Mouse (Mus musculus) liver, embryonic 12.5 days (tissue): ENCODE data around the gene Pax8. TPM values are rescaled to one million over a fixed set of nuclear protein-coding genes. Genes with fewer than 3 reads are reported as not detected.
A peak's percentile ranks its signal among the peaks of the same experiment; 100 is the strongest.

ENCODE experiments used
- ATAC-seq: fragments of 200-750 bp; cut with Nextera tagmentation; 2 replicates; pipeline ENCODE4 v1.8.0; 2017; ENCODE audit warnings: moderate number of reproducible peaks, mild to moderate bottlenecking, moderate library complexity
- H3K27ac ChIP-seq: fragments of 300-500 bp; sonication (generic); 2 replicates; pipeline ENCODE4 v1.5.1; 2016; ENCODE audit warnings: mild to moderate bottlenecking
- H3K27me3 ChIP-seq: fragments of 300-500 bp; sonication (generic); replicated peaks from 2 replicates; pipeline ENCODE4 v1.6.1; 2016; ENCODE audit warnings: mild to moderate bottlenecking, moderate library complexity
- H3K36me3 ChIP-seq: fragments of 300-500 bp; sonication (generic); 2 replicates; pipeline ENCODE4 v1.6.1; 2016; ENCODE audit warnings: mild to moderate bottlenecking, moderate library complexity
- H3K4me1 ChIP-seq: fragments of 300-500 bp; sonication (generic); 2 replicates; pipeline ENCODE4 v1.6.1; 2016
- H3K4me2 ChIP-seq: fragments of 300-500 bp; sonication (generic); 2 replicates; pipeline ENCODE4 v1.6.1; 2016; ENCODE audit warnings: mild to moderate bottlenecking, moderate library complexity
- H3K4me3 ChIP-seq: fragments of 300-500 bp; sonication (generic); 2 replicates; pipeline ENCODE4 v1.5.1; 2016; ENCODE audit warnings: mild to moderate bottlenecking, moderate library complexity
- H3K9ac ChIP-seq: fragments of 300-500 bp; sonication (generic); 2 replicates; pipeline ENCODE4 v1.6.1; 2016; ENCODE audit warnings: mild to moderate bottlenecking, moderate library complexity
- H3K9me3 ChIP-seq: fragments of 300-500 bp; sonication (generic); replicated peaks from 2 replicates; pipeline ENCODE4 v1.6.1; 2016; ENCODE audit warnings: mild to moderate bottlenecking, moderate library complexity
- WGBS: fragments of 180-500 bp; shearing (Covaris S2); methylation state at CpG from one replicate; pipeline ENCODE4 v1.1.7; 2016; ENCODE audit not compliant: insufficient replicate concordance; 5-methylcytosine and 5-hydroxymethylcytosine counted together
- polyA plus RNA-seq: library from polyadenylated mRNA; unstranded; fragments of >200 nt; fragmentation: Nextera tagmentation; extraction: Ambion mirVana; gene quantifications from 2 replicates; pipeline ENCODE4 v1.2.1, GENCODE M21; 2016

The Pax8 gene
- not detected in 2 replicates for polyA plus RNA-seq

DNA sequence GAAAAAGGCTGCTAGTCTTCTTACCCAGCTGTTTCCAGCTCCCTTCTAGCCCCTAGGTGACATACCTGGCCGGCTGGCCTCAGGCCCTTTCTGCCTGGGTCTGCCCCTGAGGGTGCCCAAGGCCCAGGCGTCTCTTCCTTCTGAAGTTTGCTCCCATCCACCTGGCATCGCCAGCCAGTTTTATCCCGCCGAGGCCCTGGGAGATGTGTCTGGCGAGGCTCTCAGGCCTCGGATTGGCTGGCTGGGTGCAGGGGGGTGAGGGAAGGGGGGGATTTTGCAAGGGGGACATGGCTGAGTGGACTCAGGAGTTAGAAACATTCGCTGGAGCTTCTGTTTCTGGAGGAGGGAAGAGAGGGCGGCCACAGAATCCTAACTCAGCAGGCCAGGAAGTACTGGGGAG lies at the start of gene Pax8:
TSS of gene Pax8 (minus strand) at position 180 of the 400 bp plus-strand sequence.
- no peaks in the 10 kb centered on the region for H3K36me3 ChIP-seq
- no peak within 1 kb of the TSS for H3K27ac ChIP-seq
- no peaks in the 10 kb centered on the region for H3K4me1 ChIP-seq
- H3K4me2 ChIP-seq: no peak within 1 kb of the TSS
- WGBS: 17% methylated on average over 9 of the region's 9 CpGs
- peaks cover 75% of the 10 kb centered on the region for H3K27me3 ChIP-seq
- H3K9ac ChIP-seq: no peak within 1 kb of the TSS
- ATAC-seq: no peak
- no peaks in the 10 kb centered on the region for H3K9me3 ChIP-seq
- H3K4me3 ChIP-seq: no peak within 1 kb of the TSS

DNA sequence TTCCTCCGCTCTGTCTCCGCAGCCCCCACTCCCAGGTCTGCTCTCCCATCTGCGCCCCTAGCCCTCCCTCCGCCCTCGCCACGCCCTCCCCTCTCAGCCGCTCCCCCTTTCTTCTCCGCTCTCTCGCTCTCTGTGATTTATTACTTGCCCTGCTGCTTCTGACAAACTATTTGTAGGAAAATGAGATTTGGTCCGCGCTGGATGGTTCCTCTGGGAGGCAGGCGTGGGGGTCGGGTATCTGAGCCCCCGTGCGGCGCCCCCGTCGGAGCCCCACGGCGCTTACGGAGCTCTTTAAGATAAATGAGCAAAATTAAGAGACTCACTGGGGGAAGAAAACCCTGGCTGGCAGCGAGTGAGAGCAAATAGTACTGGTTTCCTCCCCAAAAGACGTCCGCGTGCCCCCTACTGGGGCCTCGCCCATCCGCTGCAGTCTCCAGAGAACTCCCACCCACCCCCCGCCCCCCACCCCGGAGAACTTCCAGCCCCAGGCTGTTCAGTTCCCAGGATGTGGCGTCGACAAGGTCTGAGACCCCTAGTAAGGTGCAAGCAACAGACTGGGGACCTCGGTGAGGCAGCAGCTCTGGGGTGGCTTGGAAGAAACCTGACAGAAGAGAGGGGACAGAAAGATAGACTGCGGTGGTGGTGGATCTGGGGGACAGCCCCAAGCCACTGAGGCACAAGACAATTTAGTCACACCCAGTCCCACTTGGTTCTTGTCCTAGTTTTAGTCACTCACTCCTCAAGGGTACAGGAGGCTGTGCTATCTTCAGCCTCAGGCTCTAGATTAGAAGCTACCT lies 46.2 kb upstream of the Pax8 start:
- Histone ChIP-seq H3K27me3 (peaks cover 30% of the 10 kb centered on the region), H3K9me3 (no peaks in the 10 kb centered on the region), H3K4me2 (peak overlapping the region; percentile 48), H3K36me3 (no peaks in the 10 kb centered on the region), H3K4me1 (no peaks in the 10 kb centered on the region), H3K9ac (no peak overlapping the region), H3K27ac (no peak overlapping the region), H3K4me3 (0 out of 2 replicates have a peak overlapping the region, but pooled peaks have one; percentile 10)
- no peak for ATAC-seq
- 2% methylated on average over 33 of the region's 33 CpGs for WGBS

DNA sequence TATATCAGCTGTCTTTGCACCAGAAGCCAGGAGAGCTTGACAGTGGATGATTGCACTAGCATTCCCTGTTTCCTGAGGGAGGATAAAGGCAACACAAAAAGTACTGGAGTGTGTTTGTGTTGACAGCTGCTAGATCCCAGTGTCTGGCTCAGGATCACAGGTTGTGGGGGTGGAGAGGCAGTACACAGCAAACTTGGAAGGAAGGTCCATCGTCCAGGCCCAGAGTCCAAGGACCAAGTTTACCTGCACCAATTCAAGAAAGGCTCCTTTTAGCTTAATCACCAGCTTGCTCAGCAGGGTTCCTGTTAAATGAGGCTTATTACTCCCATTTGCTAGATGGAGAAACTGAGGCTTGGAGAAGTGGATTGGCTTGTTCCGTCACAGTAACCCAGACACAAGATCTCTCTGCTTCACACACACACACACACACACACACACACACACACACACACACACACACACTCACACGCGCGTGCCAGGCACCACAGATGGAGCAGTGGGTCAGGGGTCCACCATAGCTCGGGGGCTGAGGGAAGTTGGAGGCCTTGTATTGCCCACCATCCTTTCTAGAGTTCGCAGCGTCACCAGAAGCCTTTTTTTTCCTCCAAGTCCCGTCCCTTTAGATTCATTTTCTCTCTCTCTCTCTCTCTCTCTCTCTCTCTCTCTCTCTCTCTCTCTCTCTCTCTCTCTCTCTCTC lies 45.3 kb upstream of the Pax8 start:
- Histone ChIP-seq H3K4me2 (no peak overlapping the region), H3K4me1 (no peaks in the 10 kb centered on the region), H3K27me3 (peaks cover 30% of the 10 kb centered on the region), H3K4me3 (no peak overlapping the region), H3K27ac (no peak overlapping the region), H3K9ac (no peak overlapping the region), H3K9me3 (no peaks in the 10 kb centered on the region), H3K36me3 (no peaks in the 10 kb centered on the region)
- WGBS: 19% methylated on average over 9 of the region's 9 CpGs
- no peak for ATAC-seq

DNA sequence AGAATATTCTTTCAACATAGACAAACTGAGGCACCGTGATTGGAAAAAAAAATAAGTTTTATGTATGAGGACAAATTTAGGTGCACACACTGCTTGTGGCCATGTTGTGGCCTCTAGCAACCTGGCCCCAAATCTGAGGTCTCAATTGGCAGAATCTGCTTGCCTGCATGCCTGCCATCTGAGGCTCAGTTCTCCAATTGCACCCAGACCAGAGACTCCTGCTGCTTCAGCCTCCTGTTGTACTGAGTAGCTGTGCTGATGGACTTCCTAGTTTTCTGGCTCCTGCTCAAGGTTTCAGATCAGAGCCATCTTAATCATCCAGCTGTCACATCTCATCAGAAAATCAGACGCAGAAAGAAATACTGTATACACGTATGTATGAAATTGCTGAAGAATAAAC lies 41.5 kb upstream of the Pax8 start:
- peaks cover 25% of the 10 kb centered on the region for H3K27me3 ChIP-seq
- H3K27ac ChIP-seq: no peak overlapping the region
- ATAC-seq: no peak
- no peak overlapping the region for H3K4me3 ChIP-seq
- H3K9me3 ChIP-seq: no peaks in the 10 kb centered on the region
- 64% methylated on average over 3 of the region's 3 CpGs for WGBS
- H3K4me1 ChIP-seq: no peaks in the 10 kb centered on the region
- no peaks in the 10 kb centered on the region for H3K36me3 ChIP-seq
- no peak overlapping the region for H3K9ac ChIP-seq
- H3K4me2 ChIP-seq: no peak overlapping the region

DNA sequence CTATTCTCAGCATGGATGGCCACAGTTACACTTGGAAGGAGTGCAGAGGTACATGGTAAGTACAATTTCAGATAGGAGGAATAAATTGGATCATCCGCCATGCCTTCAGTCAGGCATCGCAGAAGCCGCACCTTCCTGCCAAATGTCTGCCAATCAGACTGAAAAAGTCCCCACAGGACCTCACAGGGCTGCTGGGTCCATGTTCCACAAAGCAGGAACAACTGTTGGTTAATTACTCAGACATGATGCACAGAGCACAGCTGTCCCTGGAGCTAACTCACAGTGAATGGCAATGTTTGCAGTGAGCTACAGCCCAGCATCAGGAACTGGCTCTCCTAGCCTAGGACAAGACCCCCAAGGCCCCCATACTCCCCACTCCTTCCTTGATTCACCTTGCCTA lies 32.0 kb upstream of the Pax8 start:
- no peak overlapping the region for H3K4me2 ChIP-seq
- no peak overlapping the region for H3K27ac ChIP-seq
- H3K4me1 ChIP-seq: 0 out of 2 replicates have a peak, but pooled peaks cover 10% of the 10 kb centered on the region
- no peaks in the 10 kb centered on the region for H3K9me3 ChIP-seq
- H3K36me3 ChIP-seq: no peaks in the 10 kb centered on the region
- no peak for ATAC-seq
- H3K4me3 ChIP-seq: no peak overlapping the region
- H3K9ac ChIP-seq: no peak overlapping the region
- WGBS: 72% methylated on average over 3 of the region's 3 CpGs
- H3K27me3 ChIP-seq: no peaks in the 10 kb centered on the region

DNA sequence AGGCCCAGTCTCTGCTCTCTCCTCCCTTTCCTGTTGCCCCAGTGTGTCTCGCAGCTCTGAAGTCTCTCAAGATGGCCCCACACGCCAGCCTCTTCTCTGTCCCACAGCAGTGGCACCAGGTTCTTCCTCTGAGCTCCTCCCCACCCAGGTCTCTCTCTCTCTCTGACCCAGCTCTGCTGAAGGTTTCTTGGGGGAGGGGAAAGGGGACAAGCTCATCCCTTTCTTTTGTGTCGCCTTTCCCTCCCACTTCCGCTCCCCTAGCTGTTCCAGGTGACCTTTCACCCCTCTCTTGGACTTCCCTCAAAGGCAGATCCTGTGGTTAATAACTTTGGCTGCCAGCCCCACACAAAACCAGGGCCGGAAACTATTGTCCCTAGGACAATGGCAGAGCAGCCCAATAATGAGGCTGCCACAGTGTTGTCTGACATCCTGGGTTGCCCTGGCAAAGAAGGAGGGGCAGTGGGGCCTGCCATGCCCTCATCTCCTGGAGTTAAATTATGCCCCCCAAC lies 27.6 kb upstream of the Pax8 start:
- H3K36me3 ChIP-seq: no peaks in the 10 kb centered on the region
- no peak overlapping the region for H3K9ac ChIP-seq
- no peak overlapping the region for H3K27ac ChIP-seq
- H3K9me3 ChIP-seq: no peaks in the 10 kb centered on the region
- H3K4me2 ChIP-seq: no peak overlapping the region
- H3K4me1 ChIP-seq: 0 out of 2 replicates have a peak, but pooled peaks cover 10% of the 10 kb centered on the region
- no peaks in the 10 kb centered on the region for H3K27me3 ChIP-seq
- 38% methylated on average over 5 of the region's 5 CpGs for WGBS
- peak; percentile 46; the same call in 1 of the 2 replicates for ATAC-seq
- no peak overlapping the region for H3K4me3 ChIP-seq

DNA sequence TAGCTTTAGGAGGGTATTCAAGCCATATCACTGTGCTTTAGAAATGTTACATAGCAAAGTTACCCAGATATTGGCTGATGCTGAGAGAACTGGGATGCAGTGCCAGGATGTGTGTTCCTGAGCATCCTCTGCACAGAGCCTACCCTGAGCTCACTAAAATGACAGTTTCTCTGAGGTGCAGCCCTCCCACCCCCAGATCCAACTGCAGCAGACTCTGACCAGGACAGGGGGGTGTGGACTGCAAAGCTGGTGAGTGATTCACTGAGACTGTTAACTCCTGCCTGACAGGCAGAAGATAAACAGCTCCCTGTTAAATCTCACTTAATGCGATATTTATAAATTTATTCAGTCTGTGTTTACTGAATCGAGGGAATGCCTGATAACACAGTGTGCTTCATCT lies 25.5 kb upstream of the Pax8 start:
- Histone ChIP-seq H3K4me3 (no peak overlapping the region), H3K27me3 (no peaks in the 10 kb centered on the region), H3K36me3 (no peaks in the 10 kb centered on the region), H3K9ac (no peak overlapping the region), H3K27ac (no peak overlapping the region), H3K4me2 (no peak overlapping the region), H3K4me1 (0 out of 2 replicates have a peak, but pooled peaks cover 10% of the 10 kb centered on the region), H3K9me3 (no peaks in the 10 kb centered on the region)
- 56% methylated on average over 2 of the region's 2 CpGs for WGBS
- no peak for ATAC-seq

DNA sequence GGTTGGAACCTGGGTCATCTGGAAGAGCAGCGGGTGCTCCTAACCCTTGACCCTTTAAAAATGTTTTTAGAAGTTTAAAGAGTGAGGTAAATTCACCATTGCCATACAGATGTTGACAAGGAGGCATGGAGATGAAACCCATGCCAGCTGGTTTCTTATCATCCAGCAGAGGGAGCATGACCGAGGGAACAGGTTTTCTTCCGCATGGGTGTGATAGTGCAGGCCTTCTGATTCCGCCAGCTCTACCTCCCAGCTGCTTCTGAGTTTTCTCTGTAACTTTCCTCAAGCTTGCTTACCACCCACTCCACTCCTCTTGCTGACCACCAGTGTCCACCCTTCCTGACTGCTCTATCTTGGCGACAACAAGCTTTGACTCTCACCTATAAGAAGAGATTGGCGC lies 15.2 kb upstream of the Pax8 start:
- Histone ChIP-seq H3K36me3 (no peaks in the 10 kb centered on the region), H3K9ac (no peak overlapping the region), H3K4me2 (no peak overlapping the region), H3K9me3 (no peaks in the 10 kb centered on the region), H3K4me3 (no peak overlapping the region), H3K27me3 (no peaks in the 10 kb centered on the region), H3K4me1 (no peaks in the 10 kb centered on the region), H3K27ac (no peak overlapping the region)
- WGBS: 32% methylated on average over 6 of the region's 6 CpGs
- ATAC-seq: no peak

DNA sequence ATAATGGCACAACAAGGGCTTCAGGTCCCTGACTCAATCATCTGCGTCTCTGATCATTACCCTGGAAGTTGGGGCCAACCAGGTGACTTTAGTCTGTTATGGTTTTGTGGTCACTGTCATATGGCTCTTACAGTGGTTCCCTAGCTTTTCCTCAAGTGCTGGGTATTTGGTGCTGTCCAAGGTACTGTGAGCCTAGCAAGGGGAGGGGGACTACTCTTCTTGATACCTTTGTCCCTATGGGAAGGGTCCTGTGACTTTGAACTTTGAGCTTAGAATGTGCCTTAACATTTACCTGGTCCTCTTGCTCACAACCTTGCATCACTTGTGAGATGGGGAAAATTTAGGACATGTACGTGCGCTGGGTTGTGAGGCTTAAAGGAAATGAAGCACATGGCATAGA lies 13.3 kb upstream of the Pax8 start:
- Histone ChIP-seq H3K4me1 (no peaks in the 10 kb centered on the region), H3K9ac (no peak overlapping the region), H3K27me3 (no peaks in the 10 kb centered on the region), H3K27ac (no peak overlapping the region), H3K9me3 (no peaks in the 10 kb centered on the region), H3K36me3 (no peaks in the 10 kb centered on the region), H3K4me2 (no peak overlapping the region), H3K4me3 (no peak overlapping the region)
- WGBS: 50% methylated on average over 3 of the region's 3 CpGs
- no peak for ATAC-seq

DNA sequence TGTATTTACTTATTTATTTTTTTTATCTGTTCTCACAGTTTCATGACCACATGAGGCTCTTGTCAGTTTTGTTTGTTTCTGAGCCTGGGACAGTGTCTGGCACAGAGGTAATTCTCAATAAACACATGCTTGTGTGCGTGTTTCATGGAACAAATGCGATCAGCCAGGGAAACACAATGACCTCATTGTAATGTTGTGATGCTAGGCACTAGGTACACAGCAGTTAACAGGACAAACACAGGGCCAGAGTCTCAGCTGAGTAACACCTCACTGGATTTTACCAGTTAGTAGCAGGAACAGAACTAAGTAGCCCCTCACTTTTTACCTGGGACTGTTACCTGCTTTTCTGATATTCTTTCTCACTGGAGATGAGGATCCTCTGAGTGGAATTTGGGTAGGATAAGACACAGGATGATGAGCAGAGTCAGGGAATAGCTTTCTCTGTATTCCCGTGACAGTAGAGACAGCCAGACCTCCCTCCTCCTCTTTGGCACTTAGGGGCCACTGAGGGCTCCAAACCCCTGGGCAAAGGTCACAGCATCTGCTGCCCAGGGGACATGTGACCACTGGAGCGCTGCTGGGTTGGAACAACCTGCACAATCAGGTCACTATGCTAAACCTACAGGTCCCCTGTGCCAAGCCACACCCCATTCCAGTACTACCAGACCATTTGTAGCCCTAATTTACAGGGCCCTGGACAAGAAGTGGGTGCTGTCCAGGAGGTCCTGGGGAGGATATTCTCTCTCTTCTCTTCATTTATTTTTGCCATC lies 11.8 kb upstream of the Pax8 start:
- ATAC-seq: no peak
- WGBS: 51% methylated on average over 4 of the region's 4 CpGs

DNA sequence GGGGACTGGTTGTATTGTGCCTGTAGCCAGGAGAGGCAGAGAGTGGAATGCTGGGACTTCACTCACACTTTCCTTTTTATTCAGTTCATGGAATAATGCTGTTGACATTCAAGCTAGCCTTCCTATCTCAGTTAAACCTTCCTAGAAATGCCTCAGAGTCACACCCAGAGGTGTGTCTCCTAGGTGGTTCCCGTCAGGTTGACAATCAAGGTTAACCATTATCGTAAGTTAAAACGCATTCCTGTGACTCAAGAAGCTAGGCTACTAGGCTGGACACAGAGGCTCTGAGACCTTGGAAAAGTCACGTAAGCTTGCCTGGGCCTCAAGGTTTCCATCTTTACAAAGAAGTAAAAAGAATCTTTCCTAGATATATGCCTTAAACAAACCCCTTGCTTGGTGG lies 10.0 kb upstream of the Pax8 start:
- no peak overlapping the region for H3K27ac ChIP-seq
- H3K9ac ChIP-seq: no peak overlapping the region
- WGBS: 73% methylated on average over 4 of the region's 4 CpGs
- no peak for ATAC-seq
- no peaks in the 10 kb centered on the region; the same call in 1 of the 2 replicates for H3K27me3 ChIP-seq
- H3K4me1 ChIP-seq: no peaks in the 10 kb centered on the region
- no peaks in the 10 kb centered on the region for H3K9me3 ChIP-seq
- no peak overlapping the region for H3K4me2 ChIP-seq
- H3K4me3 ChIP-seq: no peak overlapping the region
- no peaks in the 10 kb centered on the region for H3K36me3 ChIP-seq

More for the DNA sequence above, 11.8 kb upstream of the Pax8 start:
- Histone ChIP-seq H3K4me3 (no peak overlapping the region), H3K9ac (no peak overlapping the region), H3K9me3 (no peaks in the 10 kb centered on the region), H3K27me3 (no peaks in the 10 kb centered on the region), H3K36me3 (no peaks in the 10 kb centered on the region), H3K4me2 (no peak overlapping the region), H3K27ac (no peak overlapping the region), H3K4me1 (no peaks in the 10 kb centered on the region)

DNA sequence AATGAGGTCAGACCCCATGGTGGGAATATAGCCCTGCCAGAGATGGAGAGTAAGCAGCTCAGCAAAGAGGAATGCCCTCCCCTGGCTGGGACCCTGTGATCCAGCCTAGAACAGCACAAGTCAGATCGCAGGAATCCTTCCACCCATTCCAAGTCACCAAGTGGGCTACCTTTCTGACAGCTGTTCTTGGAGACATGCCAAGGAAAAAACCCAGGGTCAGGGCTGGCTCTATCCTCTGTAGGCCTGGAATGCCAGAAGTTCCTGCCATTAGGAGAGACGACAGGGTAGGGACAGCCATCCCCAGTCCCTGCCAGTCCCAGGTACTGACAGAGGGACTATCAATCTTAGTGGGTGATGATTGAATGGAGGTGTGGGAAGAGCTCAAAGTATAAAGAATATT lies 4.5 kb upstream of the Pax8 start:
- Histone ChIP-seq H3K9ac (no peak overlapping the region), H3K9me3 (no peaks in the 10 kb centered on the region), H3K27ac (no peak overlapping the region), H3K27me3 (peaks cover 34% of the 10 kb centered on the region), H3K4me3 (no peak overlapping the region), H3K36me3 (no peaks in the 10 kb centered on the region), H3K4me2 (no peak overlapping the region), H3K4me1 (no peaks in the 10 kb centered on the region)
- 55% methylated on average over 2 of the region's 2 CpGs for WGBS
- no peak for ATAC-seq
